Mouse (Mus musculus) cortical plate, adult 2 months (tissue): Measurements from ENCODE around the gene Zfp874a.

Source experiments
- CTCF ChIP-seq: fragments of 200-500 bp; IDR thresholded peaks from 2 replicates; pipeline ENCODE4 v1.5.1; 2011; ENCODE audit warnings: mild to moderate bottlenecking, control low read depth, low read length; ENCODE audit not compliant: insufficient read depth; ENCODE audit errors: extremely low read depth
- POLR2A ChIP-seq: fragments of 200-500 bp; IDR thresholded peaks from 2 replicates; pipeline ENCODE4 v1.6.1; 2011; ENCODE audit warnings: mild to moderate bottlenecking, low read length, control low read depth; ENCODE audit not compliant: insufficient read depth; ENCODE audit errors: extremely low read depth

GRCm38 (mm10) chr13:67495631-67496030 lies 44.2 kb upstream of the Zfp874a start:
- no peak for TF ChIP-seq CTCF
- TF ChIP-seq POLR2A: no peak
